Mouse (Mus musculus) bone marrow, adult 2 months (tissue): ENCODE measurements around the gene Gm13290.
"Not testable (repeated sequence)": the region's sequence is repeated elsewhere in the genome, so short reads cannot be mapped to it uniquely, and the experiment has no call there.

Experiments used
- CTCF ChIP-seq: fragments of 200-500 bp; IDR thresholded peaks from 2 replicates; pipeline ENCODE4 v1.5.1; 2011; ENCODE audit warnings: low read length, control low read depth; ENCODE audit not compliant: control insufficient read depth, insufficient read depth
- POLR2A ChIP-seq: fragments of 200-500 bp; IDR thresholded peaks from 2 replicates; pipeline ENCODE4 v1.6.1; 2011; ENCODE audit warnings: low read depth, mild to moderate bottlenecking, control low read depth, low read length, borderline replicate concordance; ENCODE audit not compliant: control insufficient read depth

DNA sequence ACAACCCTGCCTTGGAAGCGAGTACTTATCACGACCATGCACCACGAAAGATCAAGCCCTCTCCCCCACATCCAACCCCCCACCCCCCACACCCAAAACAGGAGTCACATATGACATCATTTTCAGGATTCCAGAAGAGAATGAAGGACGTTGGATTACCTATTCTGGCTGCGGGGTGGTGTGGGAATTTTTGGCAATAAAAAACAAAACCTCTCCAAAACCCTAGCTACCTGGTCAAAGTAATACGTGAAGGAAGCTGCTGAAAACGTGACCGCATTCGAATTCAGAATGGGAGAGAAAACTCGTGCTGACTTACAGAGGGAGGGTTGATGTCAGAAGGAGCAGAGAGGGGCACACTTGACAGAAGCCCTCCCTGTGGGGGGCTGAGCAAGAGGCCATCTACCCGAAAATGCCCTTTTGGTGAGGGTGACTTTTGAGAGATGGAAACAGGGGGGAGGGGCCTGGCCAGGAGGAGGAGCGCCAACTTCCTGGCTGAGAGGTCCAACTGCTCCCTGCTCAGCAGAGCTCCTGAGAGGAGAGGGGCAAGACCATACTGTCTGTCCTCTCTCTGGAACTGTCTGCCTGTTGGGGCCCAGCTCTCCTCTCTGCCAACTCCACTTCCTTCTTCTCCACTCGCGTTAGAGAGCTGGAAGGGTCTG is 13.9 kb upstream of the Gm13290 start, which contains the start of gene Gm13283:
- TF ChIP-seq CTCF, POLR2A: not testable (repeated sequence)
